Mouse (Mus musculus): ENCODE results near the gene Ubr1.
"Not testable (repeated sequence)": the region's sequence is repeated elsewhere in the genome, so short reads cannot be mapped to it uniquely, and the experiment has no call there.

Ubr1 gene

GRCm38 (mm10) chr2:120976990-120977925 lies 6.7 kb upstream of the Ubr1 start, which contains the start of gene Tmem62:
Gene Tmem62, plus strand, starts transcription at chr2:120977017.
- DNase-seq (ENCODE audit: low read depth, low spot score): peak; percentile 61

- peak; percentile 64 for DNase-seq (ENCODE audit: low read depth, low spot score)
Measured at GRCm38 (mm10) chr2:120976308-120976707, 5.8 kb upstream of the Ubr1 start.

GRCm38 (mm10) chr2:120972964-120973363 lies 2.4 kb upstream of the Ubr1 start:
- no peak for DNase-seq (ENCODE audit: low read depth, low spot score)

- DNase-seq (ENCODE audit: low read depth, low spot score): not testable (repeated sequence)
Measured at GRCm38 (mm10) chr2:120972257-120972656, 1.7 kb upstream of the Ubr1 start.

- DNase-seq (ENCODE audit: low read depth, low spot score): no peak
Measured at GRCm38 (mm10) chr2:120971766-120972165, 1.3 kb upstream of the Ubr1 start.

- DNase-seq (ENCODE audit: low read depth, low spot score): peak; percentile 49
Measured at GRCm38 (mm10) chr2:120970045-120970539, 423 bp downstream of the Ubr1 start.

GRCm38 (mm10) chr2:120965486-120965885 lies 5.0 kb downstream of the Ubr1 start:
- DNase-seq (ENCODE audit: low read depth, low spot score): no peak

- no peak for DNase-seq (ENCODE audit: low read depth, low spot score)
Measured at GRCm38 (mm10) chr2:120963110-120963509, 7.4 kb downstream of the Ubr1 start.

- no peak for DNase-seq (ENCODE audit: low read depth, low spot score)
Measured at GRCm38 (mm10) chr2:120960261-120960660, 10.3 kb downstream of the Ubr1 start.

GRCm38 (mm10) chr2:120959827-120960226 lies 10.7 kb downstream of the Ubr1 start:
- DNase-seq (ENCODE audit: low read depth, low spot score): no peak

- peak; percentile 22 for DNase-seq (ENCODE audit: low read depth, low spot score)
Measured at GRCm38 (mm10) chr2:120959363-120959762, 11.2 kb downstream of the Ubr1 start.

- DNase-seq (ENCODE audit: low read depth, low spot score): no peak
Measured at GRCm38 (mm10) chr2:120952176-120952938, 18.2 kb downstream of the Ubr1 start.

- no peak for DNase-seq (ENCODE audit: low read depth, low spot score)
Measured at GRCm38 (mm10) chr2:120951208-120951607, 19.3 kb downstream of the Ubr1 start.

- DNase-seq (ENCODE audit: low read depth, low spot score): peak; percentile 68
Measured at GRCm38 (mm10) chr2:120933038-120933437, 37.5 kb downstream of the Ubr1 start.

GRCm38 (mm10) chr2:120909556-120909955 lies 61.0 kb downstream of the Ubr1 start:
- DNase-seq (ENCODE audit: low read depth, low spot score): no peak

GRCm38 (mm10) chr2:120896361-120896760 lies 74.2 kb downstream of the Ubr1 start:
- DNase-seq (ENCODE audit: low read depth, low spot score): no peak

GRCm38 (mm10) chr2:120887601-120888000 lies 82.9 kb downstream of the Ubr1 start:
- DNase-seq (ENCODE audit: low read depth, low spot score): no peak

- DNase-seq (ENCODE audit: low read depth, low spot score): no peak
Measured at GRCm38 (mm10) chr2:120873192-120873591, 97.3 kb downstream of the Ubr1 start.

- peak; percentile 44 for DNase-seq (ENCODE audit: low read depth, low spot score)
Measured at GRCm38 (mm10) chr2:120871447-120872336, 98.8 kb downstream of the Ubr1 start.

- DNase-seq (ENCODE audit: low read depth, low spot score): peak; percentile 98
Measured at GRCm38 (mm10) chr2:120867336-120867735, 103.2 kb downstream of the Ubr1 start.

- peak; percentile 77 for DNase-seq (ENCODE audit: low read depth, low spot score)
Measured at GRCm38 (mm10) chr2:120866561-120866960, 104.0 kb downstream of the Ubr1 start.
